Mouse (Mus musculus) lung, postnatal 0 days (tissue): ENCODE measurements around the gene Bcr.

Source experiments
- CTCF ChIP-seq: IDR thresholded peaks from 2 replicates; pipeline ENCODE4 v1.5.1; 2016; ENCODE audit warnings: antibody characterized with exemption, mild to moderate bottlenecking
- EP300 ChIP-seq: IDR thresholded peaks from 2 replicates; pipeline ENCODE4 v1.6.1; 2016; ENCODE audit warnings: antibody characterized with exemption, mild to moderate bottlenecking, control low read depth

DNA sequence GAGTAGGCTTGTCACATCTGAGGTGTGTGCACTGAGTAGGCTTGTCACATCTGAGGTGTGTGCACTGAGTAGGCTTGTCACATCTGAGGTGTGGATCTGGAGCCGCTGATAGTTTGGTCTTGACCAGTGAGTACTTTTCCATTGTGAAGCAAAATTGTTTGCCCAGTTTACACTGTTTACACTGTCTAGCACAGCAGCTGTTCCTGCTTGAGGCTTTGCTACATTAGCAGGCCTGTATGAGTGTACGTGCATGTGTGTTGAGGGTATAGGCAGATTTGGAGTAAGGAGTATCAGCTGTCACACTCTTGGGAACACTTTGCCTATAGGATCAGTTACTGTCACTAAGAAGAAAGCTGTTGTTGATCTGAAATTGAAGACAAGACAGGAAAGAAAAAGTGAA lies 173.1 kb downstream of the Bcr start:
- TF ChIP-seq CTCF: no peak
- no peak for TF ChIP-seq EP300
